Mouse (Mus musculus) regulatory T cell (primary cell): ENCODE data around the gene Rhobtb1.

Experiments used
- in situ Hi-C: fragments of 300-600 bp; cut with MboI, MseI; formaldehyde crosslinking; loops from one replicate; pipeline ENCODE4 v1.15.1; 2025; ENCODE audit warnings: high pct_unique_total_duplicates

The Rhobtb1 gene

DNA sequence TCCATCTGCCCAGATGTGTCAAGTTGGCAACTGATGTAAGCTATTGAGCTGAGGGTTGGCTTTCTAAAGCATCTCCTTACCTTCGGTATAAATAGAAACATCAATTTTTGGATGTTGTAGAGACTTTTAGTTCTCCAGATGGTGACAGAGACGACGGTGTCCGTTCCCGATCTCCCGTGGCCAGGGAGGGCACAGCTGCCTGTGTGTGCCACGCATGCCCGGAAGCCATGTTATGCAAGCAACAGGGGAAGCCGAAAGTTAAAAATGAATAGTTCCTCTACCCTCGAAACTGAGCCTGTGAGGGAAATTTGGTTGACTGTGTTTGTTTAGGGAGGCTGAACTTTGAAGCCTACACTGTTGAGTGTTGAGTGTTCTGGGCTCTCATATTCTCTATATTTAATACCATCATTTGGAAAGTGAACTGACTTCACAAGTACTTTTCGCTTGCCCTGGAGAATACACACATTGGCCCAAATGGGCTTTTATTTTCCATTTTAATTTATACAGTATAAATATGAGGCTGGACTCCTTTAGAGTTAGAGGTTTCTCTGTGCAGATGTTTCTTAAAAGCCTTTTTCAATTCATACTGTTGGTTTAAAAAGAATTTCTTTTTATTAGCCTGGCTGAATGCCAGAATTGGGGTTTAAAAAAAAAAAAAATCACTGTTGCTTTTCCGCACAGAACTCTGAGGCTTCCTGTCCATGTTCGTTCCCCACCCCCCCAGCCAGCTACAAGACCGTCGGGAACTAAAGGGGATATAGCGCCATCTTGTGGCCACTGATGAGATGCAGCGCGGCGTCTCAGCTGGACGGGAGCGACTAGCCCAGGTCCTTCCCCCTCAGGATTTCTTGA, 169.7 kb downstream of the Rhobtb1 start:
- in situ Hi-C loops: no loop called here

DNA sequence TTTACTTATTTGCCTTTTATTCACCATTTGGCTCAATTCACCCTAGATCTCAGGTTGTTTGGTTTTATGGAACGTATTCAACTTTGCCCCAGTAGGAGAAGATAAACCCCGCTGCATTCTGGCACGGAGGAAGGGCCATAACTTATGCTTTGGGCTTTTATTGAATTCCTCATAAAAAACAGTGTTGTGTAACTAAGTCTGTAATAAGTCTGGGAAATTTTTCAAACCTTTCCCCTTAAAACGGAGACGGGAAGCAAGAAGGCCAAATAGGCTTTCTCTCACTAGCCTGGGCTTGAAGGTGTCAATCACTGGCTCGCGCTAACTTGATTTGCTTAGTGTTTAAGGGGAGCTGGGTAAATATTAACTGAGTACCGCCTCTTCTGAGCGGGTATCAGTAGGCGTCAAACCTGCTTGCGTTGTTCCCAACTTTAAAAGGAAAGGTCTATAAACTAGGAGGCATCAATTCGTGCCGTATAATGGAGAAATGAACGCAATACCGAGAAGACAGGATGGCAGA, 170.3 kb downstream of the Rhobtb1 start:
- in situ Hi-C loops: no loop called here

DNA sequence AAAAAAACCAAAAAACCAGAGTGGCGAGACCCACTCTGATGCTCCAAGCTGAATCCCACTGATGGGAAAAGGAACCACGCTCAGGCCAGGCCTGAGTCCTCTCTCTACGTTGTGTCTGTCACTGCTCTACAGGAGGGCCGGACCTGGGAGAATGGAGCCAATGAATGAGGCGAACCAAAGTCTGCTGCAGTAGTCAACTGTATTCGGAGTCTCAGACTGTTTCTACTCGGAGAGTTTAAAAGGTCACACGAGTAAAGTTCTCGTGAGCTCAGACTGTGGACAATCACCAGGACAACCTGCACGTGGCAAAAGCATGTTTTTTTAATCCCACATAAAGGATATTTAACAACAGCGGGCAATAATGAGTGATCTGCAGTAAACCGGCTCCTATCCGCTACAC, 172.8 kb downstream of the Rhobtb1 start:
- in situ Hi-C loops: no loop called here

DNA sequence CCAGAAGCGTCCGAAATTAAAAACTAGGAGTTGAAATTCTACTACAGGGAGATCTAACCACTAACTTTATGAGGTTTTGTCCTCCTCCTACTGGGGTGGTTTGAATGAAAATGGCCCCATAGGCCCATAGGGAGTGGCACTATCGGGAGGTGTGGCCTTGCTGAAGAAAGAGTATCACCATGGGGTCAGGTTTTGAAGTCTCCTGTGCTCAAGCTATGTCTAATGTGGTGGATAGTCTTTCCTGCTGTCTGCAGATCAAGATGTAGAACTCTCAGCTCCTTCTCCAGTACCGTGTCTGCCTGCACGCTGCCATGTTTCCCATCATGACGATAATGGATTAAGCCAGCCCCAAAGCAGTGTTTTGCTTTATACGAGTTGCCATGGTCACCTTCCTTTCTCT, 173.6 kb downstream of the Rhobtb1 start:
- in situ Hi-C loops: no loop called here

DNA sequence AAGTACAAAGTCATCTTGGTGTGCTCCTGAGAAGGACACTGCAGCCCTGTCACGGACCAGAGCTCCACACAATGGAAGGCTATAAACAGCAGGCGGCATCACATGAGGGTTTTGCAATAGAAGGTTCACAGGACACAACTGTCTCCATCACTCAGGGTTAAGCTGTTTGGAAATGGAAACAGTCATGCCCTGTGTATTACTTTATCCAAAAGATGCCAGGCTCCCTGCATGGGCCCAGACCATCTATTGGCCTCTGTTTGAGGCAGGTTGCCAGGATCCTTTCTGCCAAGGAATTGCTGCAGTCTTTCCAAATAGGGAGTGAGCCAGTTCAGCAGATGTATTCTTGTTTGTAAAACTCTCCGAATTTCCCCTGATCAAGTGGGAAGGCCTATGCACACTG, 175.2 kb downstream of the Rhobtb1 start:
- in situ Hi-C loops: no loop called here

DNA sequence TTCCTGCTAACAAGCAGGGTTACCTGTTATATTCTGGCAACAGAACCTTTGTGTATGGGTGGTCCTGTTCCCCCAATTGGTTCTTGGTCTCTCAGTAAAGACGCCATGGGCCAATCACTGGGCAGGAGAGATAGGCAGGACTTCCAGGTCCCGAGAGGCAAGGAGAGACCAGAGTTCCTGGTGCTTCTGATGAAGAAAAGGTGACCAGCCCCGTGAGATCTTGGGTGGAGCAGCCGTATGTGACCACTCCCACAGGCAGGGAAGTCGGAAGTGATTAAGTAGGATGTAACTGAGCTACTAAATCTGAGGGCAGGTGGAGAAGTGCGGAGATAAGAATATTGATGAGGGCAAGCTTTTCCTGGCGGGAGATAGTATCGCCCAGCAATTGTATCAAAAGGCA, 176.1 kb downstream of the Rhobtb1 start:
- in situ Hi-C loops: no loop called here

DNA sequence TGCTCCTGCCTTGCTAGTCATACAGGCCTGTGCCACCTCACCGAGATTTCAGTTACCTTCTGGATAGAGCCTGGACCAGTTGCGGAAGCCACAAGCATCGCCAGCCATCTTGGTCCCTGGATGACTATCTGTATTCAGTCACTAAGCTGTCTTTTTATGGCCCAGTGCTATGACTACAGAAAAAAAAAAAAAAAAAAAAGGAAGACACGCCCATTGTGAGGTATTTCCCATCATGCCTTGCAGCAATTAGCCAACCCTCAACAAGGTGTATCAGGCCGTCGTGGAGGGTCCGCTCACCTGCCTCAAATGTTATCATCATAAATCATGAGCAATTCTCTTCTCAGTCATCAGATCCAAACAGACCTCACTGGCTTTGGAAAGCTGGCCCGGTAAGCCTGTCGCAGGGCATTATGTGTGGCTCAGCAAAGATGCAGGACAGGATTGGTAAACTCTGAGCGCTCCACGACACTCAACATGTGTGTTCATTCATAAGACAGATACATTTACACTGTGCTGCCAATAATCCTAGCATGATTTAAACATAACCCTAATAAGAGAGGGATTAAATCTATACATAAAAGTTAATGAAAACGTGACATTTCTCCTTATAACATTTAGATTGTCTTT, 176.9 kb downstream of the Rhobtb1 start:
- in situ Hi-C loops: no loop called here

DNA sequence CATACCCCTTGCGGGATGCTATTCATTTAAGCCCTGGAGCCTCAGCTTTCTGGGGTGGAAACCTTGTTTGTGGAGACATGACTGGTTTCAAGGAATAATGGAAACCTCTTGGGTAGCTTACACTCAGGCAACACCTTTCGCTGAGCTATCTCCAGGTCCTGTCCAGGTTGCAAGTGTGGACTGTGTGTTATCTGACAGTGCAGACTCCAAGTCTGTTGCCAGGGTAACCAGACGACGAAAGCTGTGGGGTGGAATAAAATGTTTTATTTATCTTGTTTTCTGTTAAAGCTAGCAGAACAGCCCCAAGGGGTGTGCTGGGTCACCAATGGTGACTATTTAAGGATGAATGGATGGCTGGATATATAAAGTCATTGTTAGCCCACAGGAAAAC, 177.4 kb downstream of the Rhobtb1 start:
- in situ Hi-C loops: no loop called here

DNA sequence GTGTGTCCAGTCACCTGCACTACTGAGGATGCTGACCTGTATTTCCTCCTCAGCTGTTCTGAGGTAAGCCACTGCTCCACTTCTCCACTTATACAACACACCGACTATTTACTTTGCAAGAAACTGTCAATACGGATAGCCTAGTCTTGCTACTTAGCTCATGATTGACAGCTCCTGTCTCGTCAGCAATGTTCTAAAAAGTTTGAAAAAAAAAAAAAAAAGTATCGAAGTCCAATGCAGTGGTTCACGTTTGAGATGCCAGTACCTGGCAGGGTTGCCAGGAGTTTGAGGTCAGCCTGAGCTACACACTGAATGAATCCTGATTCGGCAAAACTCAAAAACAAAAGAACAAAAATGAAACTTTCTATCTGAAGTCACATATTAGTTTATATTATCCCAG, 180.0 kb downstream of the Rhobtb1 start:
- in situ Hi-C loops: no loop called here

DNA sequence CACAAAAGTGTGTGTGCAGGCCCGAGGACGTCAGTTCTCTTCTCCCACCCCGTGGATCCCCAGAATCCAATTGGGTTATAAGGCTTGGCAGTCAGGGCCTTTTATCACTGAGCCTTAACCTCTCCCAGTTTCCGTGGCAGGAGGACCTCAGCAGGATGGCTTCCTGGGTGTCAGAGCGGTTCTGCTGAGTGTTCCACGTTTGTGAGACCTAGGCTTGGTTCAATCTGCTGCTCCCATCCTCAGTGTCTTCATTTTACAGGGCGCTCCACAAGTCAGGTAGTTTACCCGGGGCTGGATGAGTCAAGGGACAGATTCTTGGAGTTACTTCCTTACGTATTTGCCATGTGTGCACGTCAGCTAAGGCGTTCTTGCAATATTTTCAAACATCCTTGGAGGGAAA, 182.0 kb downstream of the Rhobtb1 start:
- in situ Hi-C loops: no loop called here

DNA sequence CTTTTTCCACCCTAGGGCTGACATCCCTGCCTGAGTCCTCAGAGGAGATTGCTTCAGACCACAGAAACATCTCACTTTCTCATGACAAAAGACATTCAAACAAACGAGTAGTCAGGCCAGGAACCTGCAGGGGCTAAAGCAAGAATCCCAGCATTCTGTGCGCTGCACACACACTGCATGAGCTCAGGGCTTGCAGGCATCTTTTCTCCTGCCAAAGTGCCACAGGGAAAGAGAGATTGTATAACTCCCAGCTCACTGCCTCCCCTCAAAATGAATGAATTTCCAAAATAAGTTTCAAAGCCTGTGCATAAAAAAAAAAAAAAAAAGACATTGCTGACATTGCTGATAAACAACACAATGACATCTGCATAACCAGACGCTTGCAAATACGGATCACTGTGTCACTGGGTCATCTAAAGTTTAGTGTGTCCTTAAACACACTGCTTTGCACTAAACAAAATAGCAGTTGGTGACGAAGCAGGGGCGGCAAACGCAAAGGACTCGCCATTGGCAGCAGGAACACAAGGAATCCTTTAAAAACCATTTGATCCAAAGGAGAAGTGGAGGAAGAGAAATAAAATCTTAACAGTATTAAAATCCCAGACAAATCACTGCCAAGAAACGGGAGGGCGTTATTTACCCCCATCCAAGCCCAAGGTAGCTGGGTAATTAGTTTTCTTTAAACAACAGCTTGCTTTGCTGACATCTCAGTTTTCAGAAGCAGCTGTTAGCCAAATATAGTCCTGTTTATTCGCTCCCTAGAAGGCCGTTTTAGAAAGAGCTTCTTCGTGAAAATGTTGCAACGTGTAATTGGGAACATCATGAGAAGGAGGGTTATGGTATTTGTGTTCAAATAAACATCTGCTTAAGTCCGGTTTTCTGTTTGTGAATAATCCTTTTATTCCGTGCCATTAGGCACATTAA, 183.3 kb downstream of the Rhobtb1 start:
- in situ Hi-C loops: no loop called here

DNA sequence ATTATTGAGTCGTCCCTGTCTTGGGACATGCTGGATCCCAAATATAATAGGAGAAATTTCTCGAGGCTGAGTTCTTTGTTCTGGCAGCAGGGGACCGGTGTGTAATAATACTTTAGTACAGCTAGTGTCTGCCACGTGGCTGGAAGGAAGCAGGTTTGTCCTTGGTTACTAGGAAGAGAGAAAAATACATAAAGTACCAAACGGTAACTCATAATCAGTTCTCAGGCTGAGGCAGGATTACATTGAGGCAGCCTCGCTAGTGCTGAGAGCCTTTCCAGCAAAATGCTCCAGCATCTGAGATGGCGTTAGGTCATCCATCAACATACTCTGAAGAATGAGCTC, 183.9 kb downstream of the Rhobtb1 start:
- in situ Hi-C loops: no loop called here

DNA sequence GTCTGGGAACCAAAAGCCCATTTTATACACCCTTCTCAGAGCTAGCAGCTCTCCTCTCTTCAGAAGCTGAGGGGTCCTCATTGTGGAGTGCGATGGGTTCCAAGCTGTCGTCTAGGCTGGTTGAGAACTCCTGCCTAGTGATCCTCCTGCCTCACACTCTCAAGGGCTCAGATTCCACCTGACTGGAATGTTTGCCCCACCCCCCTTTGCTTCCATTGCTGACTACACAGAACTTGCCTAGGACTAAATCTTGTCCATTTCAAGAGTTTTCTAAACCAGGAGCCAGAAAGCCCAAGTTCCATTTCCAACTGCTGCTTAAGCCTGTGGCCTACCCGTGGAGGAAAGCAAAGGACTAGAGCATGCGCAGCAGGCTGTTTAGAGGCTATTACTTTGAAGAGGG, 184.4 kb downstream of the Rhobtb1 start:
- in situ Hi-C loops: no loop called here

DNA sequence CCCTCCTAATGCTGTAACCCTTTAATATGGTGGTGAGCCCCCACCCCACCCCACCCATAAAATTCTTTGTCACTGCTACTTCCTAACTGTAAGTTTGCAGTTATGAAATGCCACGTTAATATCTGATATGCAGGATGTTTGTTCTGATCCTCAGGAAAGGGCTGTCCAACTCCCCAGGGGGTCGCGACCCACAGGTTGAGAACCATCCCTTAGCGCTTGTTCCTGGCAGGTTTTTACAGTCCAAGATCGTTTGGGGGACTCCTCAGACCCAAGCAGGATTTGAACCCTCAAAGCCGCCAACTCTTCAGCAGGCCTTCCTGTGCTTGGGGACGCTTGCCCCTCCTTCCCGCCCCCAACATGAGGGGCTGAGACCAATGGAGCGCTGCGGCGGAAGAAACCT, 185.0 kb downstream of the Rhobtb1 start:
- in situ Hi-C loops: no loop called here

DNA sequence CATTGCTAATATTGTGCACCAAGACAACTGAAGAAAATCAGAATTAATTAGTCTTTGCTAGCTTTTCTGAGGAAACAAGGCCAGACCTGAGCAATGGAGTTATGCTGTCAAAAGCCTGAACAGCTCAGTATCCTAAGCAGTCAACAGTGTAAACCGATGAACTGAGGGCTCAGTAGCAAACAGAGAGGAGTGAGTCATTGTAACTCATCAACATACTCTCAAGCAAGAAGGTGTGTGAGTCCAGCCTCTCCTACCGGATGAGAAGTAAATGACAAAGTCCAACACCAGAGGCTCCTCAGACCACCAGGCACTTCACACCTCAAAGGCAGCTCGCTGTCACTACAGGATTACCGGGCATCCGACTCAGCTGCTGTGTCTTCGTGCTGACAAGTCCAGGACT, 188.8 kb downstream of the Rhobtb1 start:
- in situ Hi-C loops: no loop called here
